Mouse (Mus musculus): ENCODE measurements around the gene St3gal5. TPM values are rescaled to one million over a fixed set of nuclear protein-coding genes. Genes with fewer than 3 reads are reported as not detected.

The St3gal5 gene
- polyA plus RNA-seq, 1 experiment from 2014 or later, result 31.4 TPM

- WGBS, result 86% methylated on average over 3 of the region's 3 CpGs
- no peak overlapping the region for H3K27ac ChIP-seq (ENCODE audit: low read depth, low read length)
- no peaks in the 10 kb centered on the region for H3K27me3 ChIP-seq (ENCODE audit: control insufficient read depth, insufficient read depth, low read length)
- H3K4me2 ChIP-seq (replicated peaks; ENCODE audit: low read depth, low read length), result no peak overlapping the region
- ATAC-seq (ENCODE audit: low FRiP score, low TSS enrichment), result no peak
- H3K4me3 ChIP-seq (ENCODE audit: low read length), result no peak overlapping the region
- H3K36me3 ChIP-seq (ENCODE audit: control insufficient read depth, insufficient read depth, low read length), result no peaks in the 10 kb centered on the region; the same call in 1 of the 2 replicates
- H3K9me3 ChIP-seq (ENCODE audit: control insufficient read depth, low read length), result no peaks in the 10 kb centered on the region
- H3K4me1 ChIP-seq (ENCODE audit: control insufficient read depth, insufficient read depth, low read length), result no peaks in the 10 kb centered on the region
- H3K9ac ChIP-seq (ENCODE audit: low read depth, low read length), result no peak overlapping the region
These were observed 63.6 kb downstream of the St3gal5 start for GRCm38 (mm10) chr6:72160991-72161390.

DNA sequence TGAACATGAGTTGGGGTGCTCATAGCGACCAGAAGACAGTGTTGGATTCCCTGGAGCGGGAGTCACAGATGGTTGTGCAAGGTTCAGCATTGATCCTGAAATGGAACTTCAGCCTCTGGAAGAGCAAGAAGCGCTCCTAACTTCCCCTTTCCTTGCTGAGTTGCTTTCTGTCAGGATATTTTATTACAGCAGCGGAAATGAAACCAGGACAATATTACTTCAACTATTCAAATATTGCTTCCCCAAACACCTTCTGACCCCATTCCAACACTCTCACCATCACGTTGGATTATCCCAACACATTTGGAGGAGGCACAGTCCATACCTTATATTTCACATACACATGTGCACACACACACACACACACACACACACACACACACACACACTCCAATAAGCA is 64.4 kb downstream of the St3gal5 start:
- Histone ChIP-seq H3K4me2 (replicated peaks; ENCODE audit: low read depth, low read length) (no peak overlapping the region), H3K27ac (ENCODE audit: low read depth, low read length) (no peak overlapping the region), H3K4me1 (ENCODE audit: control insufficient read depth, insufficient read depth, low read length) (no peaks in the 10 kb centered on the region), H3K27me3 (ENCODE audit: control insufficient read depth, insufficient read depth, low read length) (no peaks in the 10 kb centered on the region), H3K36me3 (ENCODE audit: control insufficient read depth, insufficient read depth, low read length) (no peaks in the 10 kb centered on the region), H3K9me3 (ENCODE audit: control insufficient read depth, low read length) (no peaks in the 10 kb centered on the region), H3K9ac (ENCODE audit: low read depth, low read length) (no peak overlapping the region), H3K4me3 (ENCODE audit: low read length) (no peak overlapping the region)
- no peak for ATAC-seq (ENCODE audit: low FRiP score, low TSS enrichment)
- 57% methylated on average over 5 of the region's 5 CpGs for WGBS

GRCm38 (mm10) chr6:72162155-72162890 is 64.9 kb downstream of the St3gal5 start:
- 11% methylated on average over 19 of the region's 19 CpGs for WGBS
- H3K27ac ChIP-seq (ENCODE audit: low read depth, low read length), result no peak overlapping the region
- no peaks in the 10 kb centered on the region for H3K9me3 ChIP-seq (ENCODE audit: control insufficient read depth, low read length)
- no peaks in the 10 kb centered on the region for H3K36me3 ChIP-seq (ENCODE audit: control insufficient read depth, insufficient read depth, low read length)
- peak; percentile 53 for ATAC-seq (ENCODE audit: low FRiP score, low TSS enrichment)
- no peaks in the 10 kb centered on the region for H3K27me3 ChIP-seq (ENCODE audit: control insufficient read depth, insufficient read depth, low read length)
- H3K4me1 ChIP-seq (ENCODE audit: control insufficient read depth, insufficient read depth, low read length), result no peaks in the 10 kb centered on the region
- H3K4me2 ChIP-seq (replicated peaks; ENCODE audit: low read depth, low read length), result no peak overlapping the region
- H3K9ac ChIP-seq (ENCODE audit: low read depth, low read length), result no peak overlapping the region
- no peak overlapping the region for H3K4me3 ChIP-seq (ENCODE audit: low read length)

- no peaks in the 10 kb centered on the region for H3K9me3 ChIP-seq (ENCODE audit: control insufficient read depth, low read length)
- H3K9ac ChIP-seq (ENCODE audit: low read depth, low read length), result no peak overlapping the region; the same call in 1 of the 2 replicates
- WGBS, result 22% methylated on average over 20 of the region's 20 CpGs
- H3K4me2 ChIP-seq (replicated peaks; ENCODE audit: low read depth, low read length), result 0 out of 2 replicates have a peak overlapping the region, but pooled peaks have one; percentile 12
- H3K4me1 ChIP-seq (ENCODE audit: control insufficient read depth, insufficient read depth, low read length), result no peaks in the 10 kb centered on the region
- H3K36me3 ChIP-seq (ENCODE audit: control insufficient read depth, insufficient read depth, low read length), result no peaks in the 10 kb centered on the region
- no peaks in the 10 kb centered on the region for H3K27me3 ChIP-seq (ENCODE audit: control insufficient read depth, insufficient read depth, low read length)
- H3K4me3 ChIP-seq (ENCODE audit: low read length), result no peak overlapping the region
- peak; percentile 87 for ATAC-seq (ENCODE audit: low FRiP score, low TSS enrichment)
- no peak overlapping the region for H3K27ac ChIP-seq (ENCODE audit: low read depth, low read length)
These were observed 67.2 kb downstream of the St3gal5 start for GRCm38 (mm10) chr6:72164321-72165275.

DNA sequence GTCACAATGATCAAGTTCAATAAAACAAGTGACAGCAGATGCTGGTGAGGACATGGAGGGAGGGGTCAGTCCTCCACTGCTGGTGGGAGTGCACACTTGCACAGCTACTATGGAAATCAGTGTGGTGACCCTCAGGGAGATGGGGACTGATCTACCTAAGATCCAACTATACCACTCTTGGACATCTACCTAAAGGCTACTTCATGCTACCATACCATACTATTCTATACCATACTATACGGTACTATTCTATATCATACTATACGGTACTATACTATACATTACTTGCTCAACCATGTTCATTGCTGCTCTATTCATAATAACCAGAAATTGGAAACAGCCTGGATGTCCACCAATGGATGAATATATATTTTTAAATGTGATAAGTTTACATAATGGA is 68.5 kb downstream of the St3gal5 start:
- Histone ChIP-seq H3K27ac (ENCODE audit: low read depth, low read length) (no peak overlapping the region), H3K9me3 (ENCODE audit: control insufficient read depth, low read length) (no peaks in the 10 kb centered on the region), H3K27me3 (ENCODE audit: control insufficient read depth, insufficient read depth, low read length) (no peaks in the 10 kb centered on the region), H3K9ac (ENCODE audit: low read depth, low read length) (no peak overlapping the region), H3K4me1 (ENCODE audit: control insufficient read depth, insufficient read depth, low read length) (no peaks in the 10 kb centered on the region), H3K4me2 (replicated peaks; ENCODE audit: low read depth, low read length) (no peak overlapping the region), H3K4me3 (ENCODE audit: low read length) (no peak overlapping the region), H3K36me3 (ENCODE audit: control insufficient read depth, insufficient read depth, low read length) (no peaks in the 10 kb centered on the region)
- 60% methylated on average over 2 of the region's 2 CpGs for WGBS
- no peak for ATAC-seq (ENCODE audit: low FRiP score, low TSS enrichment)

- no peaks in the 10 kb centered on the region for H3K36me3 ChIP-seq (ENCODE audit: control insufficient read depth, insufficient read depth, low read length)
- H3K4me2 ChIP-seq (replicated peaks; ENCODE audit: low read depth, low read length), result no peak overlapping the region
- ATAC-seq (ENCODE audit: low FRiP score, low TSS enrichment), result no peak
- no peak overlapping the region for H3K4me3 ChIP-seq (ENCODE audit: low read length)
- no peak overlapping the region for H3K9ac ChIP-seq (ENCODE audit: low read depth, low read length)
- no peaks in the 10 kb centered on the region for H3K9me3 ChIP-seq (ENCODE audit: control insufficient read depth, low read length)
- H3K4me1 ChIP-seq (ENCODE audit: control insufficient read depth, insufficient read depth, low read length), result no peaks in the 10 kb centered on the region; the same call in 1 of the 2 replicates
- WGBS, result 84% methylated on average over 3 of the region's 3 CpGs
- no peaks in the 10 kb centered on the region for H3K27me3 ChIP-seq (ENCODE audit: control insufficient read depth, insufficient read depth, low read length)
- no peak overlapping the region for H3K27ac ChIP-seq (ENCODE audit: low read depth, low read length)
These were observed 74.0 kb downstream of the St3gal5 start for GRCm38 (mm10) chr6:72171391-72171790.

DNA sequence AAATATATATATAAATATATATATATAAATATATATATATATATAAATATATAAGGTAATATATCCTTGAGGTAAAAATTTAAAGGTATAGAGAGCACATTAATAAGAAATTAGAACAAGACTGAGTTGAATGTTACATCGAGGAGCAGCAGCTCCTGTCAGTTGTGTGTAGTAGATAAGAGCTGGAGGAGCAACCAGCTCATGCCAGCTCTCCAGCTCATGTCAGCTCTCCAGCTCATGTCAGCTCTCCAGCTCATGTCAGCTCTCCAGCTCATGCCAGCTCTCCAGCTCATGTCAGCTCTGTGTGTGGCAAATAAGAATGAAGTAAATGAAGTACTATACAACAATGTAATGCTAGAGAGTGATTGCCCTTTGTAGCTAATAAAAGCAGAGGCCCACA is 76.0 kb downstream of the St3gal5 start:
- no peak for ATAC-seq (ENCODE audit: low FRiP score, low TSS enrichment)
- no peak overlapping the region for H3K4me2 ChIP-seq (replicated peaks; ENCODE audit: low read depth, low read length)
- H3K27me3 ChIP-seq (ENCODE audit: control insufficient read depth, insufficient read depth, low read length), result no peaks in the 10 kb centered on the region
- no peak overlapping the region for H3K4me3 ChIP-seq (ENCODE audit: low read length)
- no peak overlapping the region for H3K27ac ChIP-seq (ENCODE audit: low read depth, low read length)
- H3K9ac ChIP-seq (ENCODE audit: low read depth, low read length), result no peak overlapping the region
- H3K9me3 ChIP-seq (ENCODE audit: control insufficient read depth, low read length), result no peaks in the 10 kb centered on the region
- 93% methylated on average over 1 of the region's 1 CpGs for whole genome bisulfite sequencing
- no peaks in the 10 kb centered on the region for H3K36me3 ChIP-seq (ENCODE audit: control insufficient read depth, insufficient read depth, low read length)
- H3K4me1 ChIP-seq (ENCODE audit: control insufficient read depth, insufficient read depth, low read length), result no peaks in the 10 kb centered on the region; the same call in 1 of the 2 replicates

GRCm38 (mm10) chr6:72175419-72175818 is 78.0 kb downstream of the St3gal5 start:
- no peak overlapping the region for H3K4me2 ChIP-seq (replicated peaks; ENCODE audit: low read depth, low read length)
- ATAC-seq (ENCODE audit: low FRiP score, low TSS enrichment), result no peak
- no peaks in the 10 kb centered on the region; the same call in 1 of the 2 replicates for H3K4me1 ChIP-seq (ENCODE audit: control insufficient read depth, insufficient read depth, low read length)
- H3K4me3 ChIP-seq (ENCODE audit: low read length), result no peak overlapping the region
- H3K9me3 ChIP-seq (ENCODE audit: control insufficient read depth, low read length), result no peaks in the 10 kb centered on the region
- H3K9ac ChIP-seq (ENCODE audit: low read depth, low read length), result no peak overlapping the region
- H3K36me3 ChIP-seq (ENCODE audit: control insufficient read depth, insufficient read depth, low read length), result no peaks in the 10 kb centered on the region
- H3K27me3 ChIP-seq (ENCODE audit: control insufficient read depth, insufficient read depth, low read length), result no peaks in the 10 kb centered on the region
- WGBS, result 67% methylated on average over 3 of the region's 3 CpGs
- H3K27ac ChIP-seq (ENCODE audit: low read depth, low read length), result no peak overlapping the region

DNA sequence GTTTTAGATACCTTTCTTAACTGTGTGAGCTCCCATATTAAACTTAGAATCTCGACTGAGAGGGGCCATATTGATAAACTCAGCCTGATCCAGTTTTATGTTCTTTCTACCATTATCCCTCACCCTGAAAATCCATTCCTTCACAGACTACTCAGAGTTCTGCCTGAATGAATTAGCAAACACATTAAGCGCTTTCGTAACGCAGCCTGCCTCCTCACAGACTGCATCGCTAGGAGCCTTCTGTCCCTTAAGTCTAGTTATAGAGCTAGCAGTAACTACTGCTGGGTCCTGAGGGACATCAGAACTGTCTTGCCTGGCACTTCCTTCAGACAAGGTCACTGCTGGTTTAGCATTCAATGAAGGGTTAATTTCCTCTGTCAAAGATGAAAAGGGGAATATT is 78.6 kb downstream of the St3gal5 start:
- 50% methylated on average over 5 of the region's 5 CpGs for WGBS
- H3K4me2 ChIP-seq (replicated peaks; ENCODE audit: low read depth, low read length), result no peak overlapping the region
- ATAC-seq (ENCODE audit: low FRiP score, low TSS enrichment), result no peak

More for the DNA sequence above, 78.6 kb downstream of the St3gal5 start:
- H3K9ac ChIP-seq (ENCODE audit: low read depth, low read length), result no peak overlapping the region
- H3K4me3 ChIP-seq (ENCODE audit: low read length), result no peak overlapping the region
- H3K27ac ChIP-seq (ENCODE audit: low read depth, low read length), result no peak overlapping the region
- H3K9me3 ChIP-seq (ENCODE audit: control insufficient read depth, low read length), result no peaks in the 10 kb centered on the region
- H3K4me1 ChIP-seq (ENCODE audit: control insufficient read depth, insufficient read depth, low read length), result no peaks in the 10 kb centered on the region; the same call in 1 of the 2 replicates
- no peaks in the 10 kb centered on the region for H3K36me3 ChIP-seq (ENCODE audit: control insufficient read depth, insufficient read depth, low read length)
- no peaks in the 10 kb centered on the region for H3K27me3 ChIP-seq (ENCODE audit: control insufficient read depth, insufficient read depth, low read length)

All from kidney, embryonic 14.5 days (tissue).